Mouse (Mus musculus) MEL (cell line): ENCODE measurements around the gene Sema6d. TPM values are rescaled to one million over a fixed set of nuclear protein-coding genes. Genes with fewer than 3 reads are reported as not detected.

Experiments used
- DNase-seq: peaks from one replicate; pipeline ENCODE4 v3.0.0; 2011; ENCODE audit warnings: low read depth, low spot score
- H3K27ac ChIP-seq: 2 replicates; pipeline ENCODE4 v1.5.1; 2012; ENCODE audit warnings: low read depth, mild to moderate bottlenecking, control low read depth, low read length, moderate library complexity; ENCODE audit not compliant: control insufficient read depth
- H3K27me3 ChIP-seq, 2 experiments: fragments of 150-350 bp in 1 of 2; sonication (generic) in 1 of 2; 2 replicates each; pipeline ENCODE4 v1.6.1; 2012; ENCODE audit warnings: low read length in 2 of 2, mild to moderate bottlenecking in 2 of 2, improper control_type of control experiment in 1 of 2, moderate library complexity in 1 of 2; ENCODE audit not compliant: insufficient read depth in 2 of 2, control insufficient read depth in 1 of 2
- H3K36me3 ChIP-seq, 2 experiments: 2 replicates each; pipeline ENCODE4 v1.6.1; 2012 to 2014; ENCODE audit warnings: low read length in 2 of 2, improper control_type of control experiment in 1 of 2, inconsistent platforms in 1 of 2, mild to moderate bottlenecking in 1 of 2; ENCODE audit not compliant: insufficient read depth in 2 of 2, control insufficient read depth in 1 of 2
- H3K4me1 ChIP-seq, 2 experiments: fragments of 150-350 bp in 1 of 2; sonication (generic) in 1 of 2; 2 replicates each; pipeline ENCODE4 v1.6.1; 2012; ENCODE audit warnings: low read length in 2 of 2, improper control_type of control experiment in 1 of 2, mild to moderate bottlenecking in 1 of 2; ENCODE audit not compliant: insufficient read depth in 2 of 2, control insufficient read depth in 1 of 2
- H3K4me3 ChIP-seq, 2 experiments: fragments of 150-350 bp in 1 of 2; sonication (generic) in 1 of 2; 2 replicates each; pipeline ENCODE4 v1.5.1; 2012; ENCODE audit warnings: low read depth in 2 of 2, low read length in 2 of 2, mild to moderate bottlenecking in 2 of 2, moderate library complexity in 2 of 2, control low read depth in 1 of 2, improper control_type of control experiment in 1 of 2; ENCODE audit not compliant: control insufficient read depth in 1 of 2, insufficient read depth in 1 of 2
- H3K79me2 ChIP-seq: 2 replicates; pipeline ENCODE4 v1.6.1; 2012; ENCODE audit warnings: mild to moderate bottlenecking, low read length, moderate library complexity; ENCODE audit not compliant: control insufficient read depth, poor library complexity, insufficient read depth
- H3K9ac ChIP-seq: 2 replicates; pipeline ENCODE4 v1.6.1; 2012; ENCODE audit warnings: low read depth, mild to moderate bottlenecking, control low read depth, low read length, moderate library complexity; ENCODE audit not compliant: control insufficient read depth, poor library complexity, severe bottlenecking
- H3K9me3 ChIP-seq: fragments of 150-350 bp; sonication (generic); replicated peaks from 2 replicates; pipeline ENCODE4 v1.6.1; 2012; ENCODE audit warnings: mild to moderate bottlenecking, low read length, improper control_type of control experiment, moderate library complexity; ENCODE audit not compliant: insufficient read depth
- BHLHE40 ChIP-seq: IDR thresholded peaks from 2 replicates; pipeline ENCODE4 v1.6.1; 2012; ENCODE audit warnings: low read depth, mild to moderate bottlenecking, inconsistent platforms, low read length, improper control_type of control experiment, borderline replicate concordance
- CHD1 ChIP-seq: IDR thresholded peaks from 2 replicates; pipeline ENCODE4 v1.6.1; 2012; ENCODE audit warnings: low read depth, mild to moderate bottlenecking, inconsistent platforms, low read length, improper control_type of control experiment
- CHD2 ChIP-seq: IDR thresholded peaks from 2 replicates; pipeline ENCODE4 v1.6.1; 2011; ENCODE audit warnings: low read length, improper control_type of control experiment
- EP300 ChIP-seq, 2 experiments: IDR thresholded peaks; 2 replicates each; pipeline ENCODE4 v1.6.1; 2011; ENCODE audit warnings: improper control_type of control experiment in 2 of 2, low read length in 2 of 2, low read depth in 1 of 2, mild to moderate bottlenecking in 1 of 2
- ETS1 ChIP-seq: IDR thresholded peaks from 2 replicates; pipeline ENCODE4 v1.6.1; 2012; ENCODE audit warnings: low read depth, mild to moderate bottlenecking, inconsistent platforms, low read length, improper control_type of control experiment, moderate library complexity
- GATA1 ChIP-seq: IDR thresholded peaks from 2 replicates; pipeline ENCODE4 v1.6.1; 2011; ENCODE audit warnings: low read depth, low read length, improper control_type of control experiment
- MXI1 ChIP-seq: IDR thresholded peaks from 2 replicates; pipeline ENCODE4 v1.6.1; 2011; ENCODE audit warnings: mild to moderate bottlenecking, low read depth, low read length, improper control_type of control experiment
- NELFE ChIP-seq: IDR thresholded peaks from 2 replicates; pipeline ENCODE4 v1.6.1; 2011; ENCODE audit warnings: low read depth, low read length, improper control_type of control experiment
- POLR2AphosphoS2 ChIP-seq: IDR thresholded peaks from 2 replicates; pipeline ENCODE4 v1.6.1; 2011; ENCODE audit warnings: low read length, improper control_type of control experiment
- SMC3 ChIP-seq: IDR thresholded peaks from 2 replicates; pipeline ENCODE4 v1.6.1; 2011; ENCODE audit warnings: low read depth, low read length, improper control_type of control experiment
- TAL1 ChIP-seq: IDR thresholded peaks from 2 replicates; pipeline ENCODE4 v1.6.1; 2012; ENCODE audit warnings: mild to moderate bottlenecking, inconsistent platforms, low read length, moderate library complexity, mixed read lengths
- TBP ChIP-seq: IDR thresholded peaks from 2 replicates; pipeline ENCODE4 v1.8.0; 2011; ENCODE audit warnings: low read depth, low read length, improper control_type of control experiment
- UBTF ChIP-seq: IDR thresholded peaks from 2 replicates; pipeline ENCODE4 v1.6.1; 2012; ENCODE audit warnings: low read depth, mild to moderate bottlenecking, inconsistent platforms, low read length, improper control_type of control experiment, moderate library complexity, borderline replicate concordance; ENCODE audit not compliant: insufficient read depth
- USF1 ChIP-seq: IDR thresholded peaks from 2 replicates; pipeline ENCODE4 v1.6.1; 2014; ENCODE audit warnings: low read depth, mild to moderate bottlenecking, inconsistent platforms, low read length, improper control_type of control experiment, moderate library complexity
- USF2 ChIP-seq, 2 experiments: IDR thresholded peaks; 2 replicates each; pipeline ENCODE4 v1.6.1; 2011 to 2012; ENCODE audit warnings: improper control_type of control experiment in 2 of 2, low read length in 2 of 2, borderline replicate concordance in 1 of 2, inconsistent platforms in 1 of 2, low read depth in 1 of 2, mild to moderate bottlenecking in 1 of 2; ENCODE audit not compliant: insufficient read depth in 1 of 2
- ZMIZ1 ChIP-seq: IDR thresholded peaks from 2 replicates; pipeline ENCODE4 v1.6.1; 2012; ENCODE audit warnings: low read depth, mild to moderate bottlenecking, inconsistent platforms, low read length, improper control_type of control experiment, moderate library complexity
- ZNF384 ChIP-seq: IDR thresholded peaks from 2 replicates; pipeline ENCODE4 v1.6.1; 2012; ENCODE audit warnings: low read depth, mild to moderate bottlenecking, inconsistent platforms, low read length, improper control_type of control experiment
- polyA plus RNA-seq, 2 experiments: library from polyadenylated mRNA; stranded (reverse) in 1 of 2; unstranded in 1 of 2; fragments of >175 nt in 1 of 2; fragments of >200 nt in 1 of 2; gene quantifications; 2 replicates each; pipeline versions ENCODE4 v1.2.1 to v1.2.4; 2012; ENCODE audit warnings: low replicate concordance in 2 of 2, low read depth in 1 of 2; ENCODE audit not compliant: insufficient read length in 2 of 2, insufficient read depth in 1 of 2, missing spikeins in 1 of 2
- total RNA-seq: library from RNA; depleted of rRNA; stranded (reverse); fragments of 300-350 nt; gene quantifications from 2 replicates; pipeline ENCODE4 v1.2.3, GENCODE M21; 2012

The Sema6d gene
- total and polyA plus RNA-seq, 3 experiments: not detected

GRCm38 (mm10) chr2:124176265-124176664 lies 86.5 kb downstream of the Sema6d start:
- no peaks in the 10 kb centered on the region for H3K36me3 ChIP-seq
- H3K9me3 ChIP-seq: no peaks in the 10 kb centered on the region
- no peaks in the 10 kb centered on the region for H3K27me3 ChIP-seq
- no peak overlapping the region for H3K4me3 ChIP-seq
- no peak overlapping the region for H3K9ac ChIP-seq
- H3K27ac ChIP-seq: no peak overlapping the region
- H3K79me2 ChIP-seq: no peaks in the 10 kb centered on the region
- no peaks in the 10 kb centered on the region for H3K4me1 ChIP-seq
- no peak for DNase-seq
- no peak for TF ChIP-seq ZMIZ1
- TF ChIP-seq SMC3: no peak
- TF ChIP-seq USF2 (IDR thresholded peaks at IDR 0.05; ENCODE audit: borderline replicate concordance in 1 of 2, insufficient read depth in 1 of 2, low read depth in 1 of 2, low read length in 2 of 2): no peak
- no peak for TF ChIP-seq POLR2AphosphoS2
- TF ChIP-seq BHLHE40: no peak
- no peak for TF ChIP-seq MXI1
- no peak for TF ChIP-seq USF1
- TF ChIP-seq ETS1: no peak
- TF ChIP-seq UBTF: no peak
- TF ChIP-seq TAL1: no peak
- TF ChIP-seq EP300 (IDR thresholded peaks at IDR 0.05; ENCODE audit: low read depth in 1 of 2, low read length in 2 of 2): no peak
- TF ChIP-seq GATA1: no peak
- TF ChIP-seq TBP: no peak
- TF ChIP-seq ZNF384: no peak
- TF ChIP-seq NELFE: no peak
- TF ChIP-seq CHD2: no peak

GRCm38 (mm10) chr2:124176711-124177169 lies 87.0 kb downstream of the Sema6d start:
- H3K27ac ChIP-seq: no peak overlapping the region
- no peak overlapping the region for H3K9ac ChIP-seq
- no peaks in the 10 kb centered on the region for H3K27me3 ChIP-seq
- no peaks in the 10 kb centered on the region for H3K9me3 ChIP-seq
- H3K36me3 ChIP-seq: no peaks in the 10 kb centered on the region
- H3K4me3 ChIP-seq: no peak overlapping the region
- no peaks in the 10 kb centered on the region for H3K79me2 ChIP-seq
- TF ChIP-seq CHD1: no peak
- no peak for DNase-seq
- H3K4me1 ChIP-seq: no peaks in the 10 kb centered on the region
